Mouse (Mus musculus) hindbrain, embryonic 16.5 days (tissue): Measurements from ENCODE around the gene Elmsan1. TPM values are rescaled to one million over a fixed set of nuclear protein-coding genes. Genes with fewer than 3 reads are reported as not detected.

Experiments
- ATAC-seq: fragments of 200-750 bp; cut with Nextera tagmentation; 2 replicates; pipeline ENCODE4 v1.8.0; 2017; ENCODE audit warnings: moderate TSS enrichment, moderate library complexity
- H3K27ac ChIP-seq: fragments of 300-500 bp; sonication (generic); 2 replicates; pipeline ENCODE4 v1.5.1; 2014; ENCODE audit warnings: low read depth, mild to moderate bottlenecking, control low read depth, low read length, moderate library complexity
- H3K27me3 ChIP-seq: fragments of 300-500 bp; sonication (generic); replicated peaks from 2 replicates; pipeline ENCODE4 v1.6.1; 2014; ENCODE audit warnings: low read length; ENCODE audit not compliant: control insufficient read depth, insufficient read depth
- H3K36me3 ChIP-seq: fragments of 300-500 bp; sonication (generic); 2 replicates; pipeline ENCODE4 v1.6.1; 2014; ENCODE audit warnings: mild to moderate bottlenecking, low read length, moderate library complexity, mixed read lengths; ENCODE audit not compliant: control insufficient read depth, insufficient read depth
- H3K4me1 ChIP-seq: fragments of 300-500 bp; sonication (generic); 2 replicates; pipeline ENCODE4 v1.6.1; 2014; ENCODE audit warnings: low read depth, low read length; ENCODE audit not compliant: control insufficient read depth, insufficient read depth
- H3K4me2 ChIP-seq: fragments of 300-500 bp; sonication (generic); 2 replicates; pipeline ENCODE4 v1.6.1; 2014; ENCODE audit warnings: mild to moderate bottlenecking, low read length, control low read depth, moderate library complexity
- H3K4me3 ChIP-seq: fragments of 300-500 bp; sonication (generic); 2 replicates; pipeline ENCODE4 v1.5.1; 2014; ENCODE audit warnings: mild to moderate bottlenecking, low read length, control low read depth, moderate library complexity
- H3K9ac ChIP-seq: fragments of 300-500 bp; sonication (generic); 2 replicates; pipeline ENCODE4 v1.6.1; 2014; ENCODE audit warnings: low read depth, mild to moderate bottlenecking, control low read depth, low read length, moderate library complexity
- H3K9me3 ChIP-seq: fragments of 300-500 bp; sonication (generic); 2 replicates; pipeline ENCODE4 v1.6.1; 2014; ENCODE audit warnings: mild to moderate bottlenecking, low read length, moderate library complexity; ENCODE audit not compliant: control insufficient read depth
- WGBS: fragments of 180-500 bp; shearing (Covaris S2); extraction: QIAGEN DNeasy Blood & Tissue Kit; methylation state at CpG from one replicate; pipeline ENCODE4 v1.1.7; 2014; 5-methylcytosine and 5-hydroxymethylcytosine counted together
- polyA plus RNA-seq: library from polyadenylated mRNA; unstranded; fragments of >200 nt; fragmentation: Nextera tagmentation; extraction: Ambion mirVana; gene quantifications from 2 replicates; pipeline ENCODE4 v1.2.1, GENCODE M21; 2015

Gene Elmsan1
- polyA plus RNA-seq, 1 experiment from 2014 or later: 3.1 TPM

GRCm38 (mm10) chr12:84217508-84218131, 1.1 kb downstream of the Elmsan1 start:
- Histone ChIP-seq H3K27ac (peak overlapping the region; percentile 69), H3K4me1 (peaks cover 20% of the 10 kb centered on the region), H3K4me2 (peak overlapping the region; percentile 96), H3K9me3 (no peaks in the 10 kb centered on the region), H3K9ac (peak overlapping the region; percentile 74), H3K27me3 (no peaks in the 10 kb centered on the region), H3K4me3 (peak overlapping the region; percentile 70), H3K36me3 (no peaks in the 10 kb centered on the region)
- peak; percentile 49 for ATAC-seq
- WGBS: 5% methylated on average over 21 of the region's 21 CpGs

GRCm38 (mm10) chr12:84217111-84217507, 1.6 kb downstream of the Elmsan1 start:
- H3K4me2 ChIP-seq: peak overlapping the region; percentile 96
- no peaks in the 10 kb centered on the region for H3K9me3 ChIP-seq
- ATAC-seq: no peak
- no peaks in the 10 kb centered on the region for H3K27me3 ChIP-seq
- 31% methylated on average over 4 of the region's 4 CpGs for WGBS
- no peak overlapping the region for H3K4me3 ChIP-seq
- 0 out of 2 replicates have a peak overlapping the region, but pooled peaks have one; percentile 14 for H3K27ac ChIP-seq
- H3K36me3 ChIP-seq: no peaks in the 10 kb centered on the region
- no peak overlapping the region; the same call in 1 of the 2 replicates for H3K9ac ChIP-seq
- peaks cover 22% of the 10 kb centered on the region for H3K4me1 ChIP-seq

- Histone ChIP-seq H3K4me3 (no peak overlapping the region), H3K9ac (no peak overlapping the region), H3K27ac (no peak overlapping the region), H3K4me1 (peaks cover 22% of the 10 kb centered on the region), H3K9me3 (no peaks in the 10 kb centered on the region), H3K36me3 (no peaks in the 10 kb centered on the region), H3K4me2 (no peak overlapping the region), H3K27me3 (no peaks in the 10 kb centered on the region)
- WGBS: 69% methylated on average over 11 of the region's 11 CpGs
- no peak for ATAC-seq
Measured at GRCm38 (mm10) chr12:84215758-84216440, 2.8 kb downstream of the Elmsan1 start.

- WGBS: 58% methylated on average over 14 of the region's 14 CpGs
- Histone ChIP-seq H3K36me3 (no peaks in the 10 kb centered on the region), H3K27me3 (no peaks in the 10 kb centered on the region), H3K9ac (no peak overlapping the region), H3K4me2 (no peak overlapping the region), H3K4me3 (no peak overlapping the region), H3K9me3 (no peaks in the 10 kb centered on the region), H3K27ac (no peak overlapping the region), H3K4me1 (peaks cover 22% of the 10 kb centered on the region)
- no peak for ATAC-seq
Measured at GRCm38 (mm10) chr12:84214495-84215175, 4.0 kb downstream of the Elmsan1 start.

GRCm38 (mm10) chr12:84212297-84212696, 6.4 kb downstream of the Elmsan1 start:
- WGBS: 45% methylated on average over 4 of the region's 4 CpGs
- peaks cover 9% of the 10 kb centered on the region for H3K4me1 ChIP-seq
- H3K27ac ChIP-seq: no peak overlapping the region
- H3K36me3 ChIP-seq: no peaks in the 10 kb centered on the region
- H3K9me3 ChIP-seq: no peaks in the 10 kb centered on the region
- no peak for ATAC-seq
- H3K4me2 ChIP-seq: no peak overlapping the region
- no peak overlapping the region for H3K4me3 ChIP-seq
- H3K9ac ChIP-seq: no peak overlapping the region
- H3K27me3 ChIP-seq: no peaks in the 10 kb centered on the region

GRCm38 (mm10) chr12:84211021-84211538, 7.6 kb downstream of the Elmsan1 start:
- no peak for ATAC-seq
- H3K27me3 ChIP-seq: no peaks in the 10 kb centered on the region
- peaks cover 8% of the 10 kb centered on the region for H3K4me1 ChIP-seq
- H3K27ac ChIP-seq: no peak overlapping the region
- H3K36me3 ChIP-seq: no peaks in the 10 kb centered on the region
- H3K9ac ChIP-seq: no peak overlapping the region
- no peak overlapping the region for H3K4me2 ChIP-seq
- 47% methylated on average over 9 of the region's 9 CpGs for WGBS
- no peak overlapping the region for H3K4me3 ChIP-seq
- no peaks in the 10 kb centered on the region for H3K9me3 ChIP-seq

GRCm38 (mm10) chr12:84210288-84210687, 8.4 kb downstream of the Elmsan1 start:
- Histone ChIP-seq H3K27ac (no peak overlapping the region), H3K4me3 (no peak overlapping the region), H3K4me1 (peaks cover 8% of the 10 kb centered on the region), H3K9ac (no peak overlapping the region), H3K4me2 (no peak overlapping the region), H3K27me3 (no peaks in the 10 kb centered on the region), H3K36me3 (no peaks in the 10 kb centered on the region), H3K9me3 (no peaks in the 10 kb centered on the region)
- ATAC-seq: no peak
- WGBS: 90% methylated on average over 11 of the region's 11 CpGs

- H3K4me2 ChIP-seq: no peak overlapping the region
- no peak overlapping the region for H3K27ac ChIP-seq
- no peak for ATAC-seq
- 88% methylated on average over 11 of the region's 11 CpGs for WGBS
- no peaks in the 10 kb centered on the region for H3K9me3 ChIP-seq
- no peaks in the 10 kb centered on the region for H3K36me3 ChIP-seq
- H3K4me3 ChIP-seq: no peak overlapping the region
- H3K27me3 ChIP-seq: no peaks in the 10 kb centered on the region
- no peak overlapping the region for H3K9ac ChIP-seq
- peaks cover 2% of the 10 kb centered on the region for H3K4me1 ChIP-seq
Measured at GRCm38 (mm10) chr12:84209093-84209492, 9.6 kb downstream of the Elmsan1 start.

- Histone ChIP-seq H3K4me3 (no peak overlapping the region), H3K4me2 (no peak overlapping the region), H3K36me3 (no peaks in the 10 kb centered on the region), H3K27ac (no peak overlapping the region), H3K4me1 (peaks cover under 1% of the 10 kb centered on the region), H3K9ac (no peak overlapping the region), H3K27me3 (no peaks in the 10 kb centered on the region), H3K9me3 (no peaks in the 10 kb centered on the region)
- 81% methylated on average over 18 of the region's 18 CpGs for WGBS
- ATAC-seq: no peak
Measured at GRCm38 (mm10) chr12:84207209-84207817, 11.4 kb downstream of the Elmsan1 start.
